Mouse (Mus musculus): ENCODE measurements around the gene Cemip2. TPM values are rescaled to one million over a fixed set of nuclear protein-coding genes. Genes with fewer than 3 reads are reported as not detected.

The Cemip2 gene
- 13.1 to 24.4 TPM (median 16.6 TPM) in 3 replicates for total RNA-seq (2017)

GRCm38 (mm10) chr19:21778147-21778917 is at the start of gene Cemip2:
Gene Cemip2, plus strand, starts transcription at chr19:21778342.
- ATAC-seq (replicated peaks; ENCODE audit: insufficient number of reproducible peaks, low FRiP score, low TSS enrichment, poor library complexity, severe bottlenecking) = peak; percentile 83

- no peak for ATAC-seq (replicated peaks; ENCODE audit: insufficient number of reproducible peaks, low FRiP score, low TSS enrichment, poor library complexity, severe bottlenecking)
Observed at GRCm38 (mm10) chr19:21728342-21728741, 49.8 kb upstream of the Cemip2 start.

- no peak for ATAC-seq (replicated peaks; ENCODE audit: insufficient number of reproducible peaks, low FRiP score, low TSS enrichment, poor library complexity, severe bottlenecking)
Observed at GRCm38 (mm10) chr19:21731887-21732286, 46.3 kb upstream of the Cemip2 start.

- ATAC-seq (replicated peaks; ENCODE audit: insufficient number of reproducible peaks, low FRiP score, low TSS enrichment, poor library complexity, severe bottlenecking) = no peak
Observed at GRCm38 (mm10) chr19:21733176-21733575, 45.0 kb upstream of the Cemip2 start.

- no peak for ATAC-seq (replicated peaks; ENCODE audit: insufficient number of reproducible peaks, low FRiP score, low TSS enrichment, poor library complexity, severe bottlenecking)
Observed at GRCm38 (mm10) chr19:21734112-21734511, 44.0 kb upstream of the Cemip2 start.

GRCm38 (mm10) chr19:21737446-21737845 is 40.7 kb upstream of the Cemip2 start:
- peak; percentile 75 for ATAC-seq (replicated peaks; ENCODE audit: insufficient number of reproducible peaks, low FRiP score, low TSS enrichment, poor library complexity, severe bottlenecking)

GRCm38 (mm10) chr19:21737881-21738590 is 40.1 kb upstream of the Cemip2 start:
- ATAC-seq (replicated peaks; ENCODE audit: insufficient number of reproducible peaks, low FRiP score, low TSS enrichment, poor library complexity, severe bottlenecking) = no peak

- no peak for ATAC-seq (replicated peaks; ENCODE audit: insufficient number of reproducible peaks, low FRiP score, low TSS enrichment, poor library complexity, severe bottlenecking)
Observed at GRCm38 (mm10) chr19:21738591-21739280, 39.4 kb upstream of the Cemip2 start.

GRCm38 (mm10) chr19:21742138-21742537 is 36.0 kb upstream of the Cemip2 start:
- ATAC-seq (replicated peaks; ENCODE audit: insufficient number of reproducible peaks, low FRiP score, low TSS enrichment, poor library complexity, severe bottlenecking) = no peak

- no peak for ATAC-seq (replicated peaks; ENCODE audit: insufficient number of reproducible peaks, low FRiP score, low TSS enrichment, poor library complexity, severe bottlenecking)
Observed at GRCm38 (mm10) chr19:21745586-21745985, 32.6 kb upstream of the Cemip2 start.

- peak; percentile 77 for ATAC-seq (replicated peaks; ENCODE audit: insufficient number of reproducible peaks, low FRiP score, low TSS enrichment, poor library complexity, severe bottlenecking)
Observed at GRCm38 (mm10) chr19:21747356-21747755, 30.8 kb upstream of the Cemip2 start.

- no peak for ATAC-seq (replicated peaks; ENCODE audit: insufficient number of reproducible peaks, low FRiP score, low TSS enrichment, poor library complexity, severe bottlenecking)
Observed at GRCm38 (mm10) chr19:21750154-21750553, 28.0 kb upstream of the Cemip2 start.

GRCm38 (mm10) chr19:21761676-21762075 is 16.5 kb upstream of the Cemip2 start:
- ATAC-seq (replicated peaks; ENCODE audit: insufficient number of reproducible peaks, low FRiP score, low TSS enrichment, poor library complexity, severe bottlenecking) = no peak

- no peak for ATAC-seq (replicated peaks; ENCODE audit: insufficient number of reproducible peaks, low FRiP score, low TSS enrichment, poor library complexity, severe bottlenecking)
Observed at GRCm38 (mm10) chr19:21764013-21764412, 14.1 kb upstream of the Cemip2 start.

- no peak for ATAC-seq (replicated peaks; ENCODE audit: insufficient number of reproducible peaks, low FRiP score, low TSS enrichment, poor library complexity, severe bottlenecking)
Observed at GRCm38 (mm10) chr19:21764738-21765137, 13.4 kb upstream of the Cemip2 start.

GRCm38 (mm10) chr19:21767500-21768045 is 10.6 kb upstream of the Cemip2 start:
- peak; percentile 77 for ATAC-seq (replicated peaks; ENCODE audit: insufficient number of reproducible peaks, low FRiP score, low TSS enrichment, poor library complexity, severe bottlenecking)

GRCm38 (mm10) chr19:21769796-21770195 is 8.3 kb upstream of the Cemip2 start:
- no peak for ATAC-seq (replicated peaks; ENCODE audit: insufficient number of reproducible peaks, low FRiP score, low TSS enrichment, poor library complexity, severe bottlenecking)

- no peak for ATAC-seq (replicated peaks; ENCODE audit: insufficient number of reproducible peaks, low FRiP score, low TSS enrichment, poor library complexity, severe bottlenecking)
Observed at GRCm38 (mm10) chr19:21771586-21771985, 6.6 kb upstream of the Cemip2 start.

GRCm38 (mm10) chr19:21773621-21774020 is 4.5 kb upstream of the Cemip2 start:
- ATAC-seq (replicated peaks; ENCODE audit: insufficient number of reproducible peaks, low FRiP score, low TSS enrichment, poor library complexity, severe bottlenecking) = no peak

All from monocyte, adult 5-6 weeks (primary cell).